Mouse (Mus musculus) small intestine, adult 2 months (tissue): ENCODE data around the gene Rerg.

Experiments used
- CTCF ChIP-seq: fragments of 200-500 bp; IDR thresholded peaks from 2 replicates; pipeline ENCODE4 v1.5.1; 2012; ENCODE audit warnings: low read depth, mild to moderate bottlenecking, control low read depth, inconsistent platforms, low read length, moderate library complexity, mixed read lengths; ENCODE audit not compliant: insufficient replicate concordance, insufficient read length; ENCODE audit errors: extremely low read depth
- POLR2A ChIP-seq: fragments of 200-500 bp; IDR thresholded peaks from 2 replicates; pipeline ENCODE4 v1.6.1; 2012; ENCODE audit warnings: low read depth, mild to moderate bottlenecking, control low read depth, inconsistent platforms, low read length, moderate library complexity

- TF ChIP-seq CTCF: no peak
- no peak for TF ChIP-seq POLR2A
These were observed 20.5 kb downstream of the Rerg start for GRCm38 (mm10) chr6:137149833-137150232.
